Mouse (Mus musculus) CH12.LX (cell line): ENCODE measurements at regions not wholly inside any gene's neighbourhood (a gene's known extent, or its start where the extent isn't known, plus 50 kb on each side); places are given as distances from the start of the nearest gene placed in this dataset.

Experiments used
- DNase-seq: peaks from one replicate; pipeline ENCODE4 v3.0.0-alpha.2; 2013; ENCODE audit errors: extremely low read depth
- H3K27ac ChIP-seq: 2 replicates; pipeline ENCODE4 v1.5.1; 2012; ENCODE audit warnings: low read depth, mild to moderate bottlenecking, control low read depth, moderate library complexity; ENCODE audit not compliant: insufficient read depth
- H3K27me3 ChIP-seq: replicated peaks from 2 replicates; pipeline ENCODE3; 2012; ENCODE audit warnings: inconsistent platforms
- H3K36me3 ChIP-seq, 2 experiments: replicated peaks in 1 of 2; 2 replicates each; pipeline versions ENCODE3 to v1.6.1; 2012; ENCODE audit warnings: inconsistent platforms in 1 of 2, low read length in 1 of 2, mild to moderate bottlenecking in 1 of 2, mixed read lengths in 1 of 2, moderate library complexity in 1 of 2; ENCODE audit not compliant: control insufficient read depth in 1 of 2, insufficient read depth in 1 of 2
- H3K4me1 ChIP-seq, 2 experiments: 2 replicates each; pipeline ENCODE4 v1.6.1; 2012; ENCODE audit warnings: inconsistent platforms in 1 of 2, moderate library complexity in 1 of 2; ENCODE audit not compliant: insufficient read depth in 2 of 2, control insufficient read depth in 1 of 2
- H3K4me2 ChIP-seq: 2 replicates; pipeline ENCODE4 v1.6.1; 2012; ENCODE audit warnings: low read depth, mild to moderate bottlenecking, control low read depth; ENCODE audit not compliant: poor library complexity, insufficient read depth, severe bottlenecking
- H3K4me3 ChIP-seq, 3 experiments: fragments of 150-350 bp in 1 of 3; sonication (generic) in 1 of 3; replicated peaks in 1 of 3; 2 replicates each; pipeline versions ENCODE3 to v1.5.1; 2011 to 2012; ENCODE audit warnings: low read depth in 2 of 3, low read length in 2 of 3, mild to moderate bottlenecking in 2 of 3, moderate library complexity in 2 of 3, control low read depth in 1 of 3, improper control_type of control experiment in 1 of 3, inconsistent platforms in 1 of 3, mixed read lengths in 1 of 3; ENCODE audit not compliant: poor library complexity in 1 of 3
- H3K79me2 ChIP-seq: replicated peaks from 2 replicates; pipeline ENCODE4 v1.6.1; 2012; ENCODE audit warnings: mild to moderate bottlenecking, moderate library complexity; ENCODE audit not compliant: control insufficient read depth, poor library complexity, insufficient read depth, severe bottlenecking; ENCODE audit errors: extremely low read depth
- H3K9ac ChIP-seq: 2 replicates; pipeline ENCODE4 v1.6.1; 2012; ENCODE audit warnings: low read depth, mild to moderate bottlenecking, control low read depth, moderate library complexity; ENCODE audit not compliant: insufficient read depth
- H3K9me3 ChIP-seq: replicated peaks from 2 replicates; pipeline ENCODE3; 2012; ENCODE audit warnings: low read length, inconsistent platforms, mixed read lengths
- CHD1 ChIP-seq: IDR thresholded peaks from 2 replicates; pipeline ENCODE4 v1.6.1; 2012; ENCODE audit warnings: low read depth, low read length, improper control_type of control experiment, inconsistent platforms
- CHD2 ChIP-seq: IDR thresholded peaks from 2 replicates; pipeline ENCODE4 v1.6.1; 2011; ENCODE audit warnings: low read length, improper control_type of control experiment
- E2F4 ChIP-seq: IDR thresholded peaks from 2 replicates; pipeline ENCODE4 v1.6.1; 2011; ENCODE audit warnings: low read depth, low read length, improper control_type of control experiment; ENCODE audit not compliant: insufficient replicate concordance
- ELF1 ChIP-seq: IDR thresholded peaks from 2 replicates; pipeline ENCODE4 v1.6.1; 2014; ENCODE audit warnings: low read depth, mild to moderate bottlenecking, inconsistent platforms, low read length, improper control_type of control experiment
- ETS1 ChIP-seq: conservative IDR thresholded peaks from 2 replicates; pipeline ENCODE4 v1.6.1; 2012; ENCODE audit warnings: low read depth, mild to moderate bottlenecking, inconsistent platforms, low read length, improper control_type of control experiment, moderate library complexity
- GABPA ChIP-seq: IDR thresholded peaks from 2 replicates; pipeline ENCODE4 v1.6.1; 2012; ENCODE audit warnings: low read depth, low read length, improper control_type of control experiment, inconsistent platforms; ENCODE audit not compliant: insufficient replicate concordance
- JUN ChIP-seq: IDR thresholded peaks from 2 replicates; pipeline ENCODE4 v1.6.1; 2011; ENCODE audit warnings: low read depth, mild to moderate bottlenecking, low read length, improper control_type of control experiment, moderate library complexity; ENCODE audit not compliant: insufficient read depth
- MAFK ChIP-seq: IDR thresholded peaks from 2 replicates; pipeline ENCODE4 v1.6.1; 2011; ENCODE audit warnings: low read length, improper control_type of control experiment; ENCODE audit not compliant: insufficient replicate concordance
- MAX ChIP-seq: IDR thresholded peaks from 2 replicates; pipeline ENCODE4 v1.6.1; 2011; ENCODE audit warnings: low read length, improper control_type of control experiment
- MEF2A ChIP-seq: IDR thresholded peaks from 2 replicates; pipeline ENCODE4 v1.6.1; 2014; ENCODE audit warnings: low read depth, mild to moderate bottlenecking, inconsistent platforms, low read length, improper control_type of control experiment, borderline replicate concordance
- NRF1 ChIP-seq: IDR thresholded peaks from 2 replicates; pipeline ENCODE4 v1.6.1; 2014; ENCODE audit warnings: low read depth, mild to moderate bottlenecking, inconsistent platforms, low read length, improper control_type of control experiment, moderate library complexity
- RCOR1 ChIP-seq: conservative IDR thresholded peaks from 2 replicates; pipeline ENCODE4 v1.6.1; 2012; ENCODE audit warnings: low read depth, mild to moderate bottlenecking, inconsistent platforms, low read length, improper control_type of control experiment
- SIN3A ChIP-seq: IDR thresholded peaks from 2 replicates; pipeline ENCODE4 v1.6.1; 2012; ENCODE audit warnings: low read length, improper control_type of control experiment, inconsistent platforms
- UBTF ChIP-seq: IDR thresholded peaks from 2 replicates; pipeline ENCODE4 v1.6.1; 2012; ENCODE audit warnings: low read depth, mild to moderate bottlenecking, inconsistent platforms, low read length, improper control_type of control experiment, moderate library complexity
- USF2 ChIP-seq: conservative IDR thresholded peaks from 2 replicates; pipeline ENCODE4 v1.6.1; 2011; ENCODE audit warnings: low read depth, low read length, improper control_type of control experiment
- ZC3H11A ChIP-seq: IDR thresholded peaks from 2 replicates; pipeline ENCODE4 v1.6.1; 2012; ENCODE audit warnings: low read depth, mild to moderate bottlenecking, inconsistent platforms, low read length, improper control_type of control experiment
- ZMIZ1 ChIP-seq: IDR thresholded peaks from 2 replicates; pipeline ENCODE4 v1.6.1; 2012; ENCODE audit warnings: low read depth, mild to moderate bottlenecking, inconsistent platforms, low read length, improper control_type of control experiment
- ZNF384 ChIP-seq: IDR thresholded peaks from 2 replicates; pipeline ENCODE4 v1.6.1; 2012; ENCODE audit warnings: low read depth, low read length, improper control_type of control experiment, inconsistent platforms
- dilution Hi-C: fragments of 300-500 bp; cut with MboI; formaldehyde crosslinking; loops from 2 replicates; pipeline ENCODE4 v1.14.3; 2020; ENCODE audit warnings: low sequenced_read_pairs; ENCODE audit not compliant: extremely low pct_unique_long_range_greater_than_20kb, extremely low pct_ligation_motif_present
- in situ Hi-C: fragments of 300-500 bp; cut with MboI; formaldehyde crosslinking; loops from 3 replicates; pipeline ENCODE4 v1.14.3; 2019; ENCODE audit warnings: low sequenced_read_pairs, low pct_ligation_motif_present, low pct_unique_long_range_greater_than_20kb, mixed read lengths

GRCm38 (mm10) chr6:84329106-84329505 is 264.6 kb downstream of the Cyp26b1 start:
- no peak for DNase-seq
- Histone ChIP-seq H3K27me3 (peaks cover 90% of the 10 kb centered on the region), H3K4me1 (no peaks in the 10 kb centered on the region), H3K9ac (no peak overlapping the region), H3K4me2 (no peak overlapping the region), H3K4me3 (no peak overlapping the region), H3K9me3 (peaks cover 3% of the 10 kb centered on the region), H3K36me3 (no peaks in the 10 kb centered on the region), H3K79me2 (no peaks in the 10 kb centered on the region), H3K27ac (no peak overlapping the region)
- in situ Hi-C loops: no loop called here
- TF ChIP-seq MAX: no peak
- TF ChIP-seq CHD1: no peak
- TF ChIP-seq GABPA: no peak
- dilution Hi-C loops: no loop called here

GRCm38 (mm10) chr6:84328030-84328390 is 265.7 kb downstream of the Cyp26b1 start:
- DNase-seq: no peak

GRCm38 (mm10) chr6:84327306-84328029 is 266.2 kb downstream of the Cyp26b1 start:
- Histone ChIP-seq H3K36me3 (no peaks in the 10 kb centered on the region), H3K9me3 (no peaks in the 10 kb centered on the region)
- TF ChIP-seq SIN3A: no peak
- no peak for TF ChIP-seq ZNF384
- no peak for TF ChIP-seq ELF1
- TF ChIP-seq ETS1: no peak
- TF ChIP-seq CHD2: no peak
- TF ChIP-seq UBTF: no peak
- no peak for TF ChIP-seq NRF1
- TF ChIP-seq RCOR1: no peak
- no peak for TF ChIP-seq JUN
- no peak for TF ChIP-seq ZC3H11A
- no peak for TF ChIP-seq ZMIZ1
- TF ChIP-seq E2F4: no peak
- TF ChIP-seq, all 38 proteins: peak for 0
- Histone ChIP-seq H3K9ac (no peak overlapping the region), H3K4me3 (no peak overlapping the region), H3K79me2 (no peaks in the 10 kb centered on the region), H3K27ac (no peak overlapping the region), H3K27me3 (peaks cover 90% of the 10 kb centered on the region), H3K4me1 (no peaks in the 10 kb centered on the region), H3K4me2 (no peak overlapping the region)
- dilution Hi-C loops (no loop called here), in situ Hi-C loops (no loop called here)
- DNase-seq: no peak

More at GRCm38 (mm10) chr6:84328030-84328390, 265.7 kb downstream of the Cyp26b1 start:
- Histone ChIP-seq H3K4me3 (no peak overlapping the region), H3K9me3 (peaks cover 3% of the 10 kb centered on the region), H3K9ac (no peak overlapping the region), H3K27me3 (peaks cover 91% of the 10 kb centered on the region), H3K27ac (no peak overlapping the region), H3K4me2 (no peak overlapping the region), H3K36me3 (no peaks in the 10 kb centered on the region), H3K4me1 (no peaks in the 10 kb centered on the region), H3K79me2 (no peaks in the 10 kb centered on the region)
- dilution Hi-C loops (no loop called here), in situ Hi-C loops (no loop called here)
- TF ChIP-seq JUN (no peak), ELF1 (no peak), CHD2 (no peak), MAFK (no peak), ZNF384 (no peak), MEF2A (no peak), USF2 (no peak), CHD1 (no peak), SIN3A (no peak)
